Mouse (Mus musculus): ENCODE measurements around the gene Fbxo24. TPM values are rescaled to one million over a fixed set of nuclear protein-coding genes. Genes with fewer than 3 reads are reported as not detected.

The Fbxo24 gene
- polyA plus RNA-seq, 1 experiment from 2014 or later: not detected

DNA sequence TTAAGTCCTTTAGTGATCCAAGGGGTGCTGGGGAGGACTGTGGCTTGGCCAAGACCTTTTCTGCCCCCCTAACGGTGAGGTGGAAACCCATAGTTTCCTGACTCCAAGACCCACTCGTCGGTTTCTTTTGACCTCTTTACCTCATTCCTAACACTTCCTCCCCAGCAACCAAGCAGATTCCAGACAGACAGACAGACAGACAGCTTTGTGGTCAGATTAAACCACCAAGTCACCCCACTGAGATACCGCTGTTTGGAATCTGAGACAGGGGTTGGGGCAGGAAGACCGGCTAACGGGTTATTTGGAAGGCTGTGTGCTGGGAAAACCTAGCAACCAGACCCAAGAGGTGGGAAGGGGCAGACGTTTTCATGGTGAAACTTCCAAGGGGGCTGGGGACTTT, 58.6 kb downstream of the Fbxo24 start:
- Histone ChIP-seq H3K4me2 (peak overlapping the region; percentile 31), H3K36me3 (ENCODE audit: control insufficient read depth, insufficient read depth, low read length) (no peaks in the 10 kb centered on the region), H3K9ac (ENCODE audit: low read depth, low read length) (no peak overlapping the region), H3K27me3 (ENCODE audit: control insufficient read depth, insufficient read depth, low read length) (0 out of 2 replicates have a peak, but pooled peaks cover 2% of the 10 kb centered on the region), H3K27ac (ENCODE audit: low read depth, low read length) (no peak overlapping the region; the same call in 1 of the 2 replicates), H3K4me3 (ENCODE audit: low read depth, low read length) (peak overlapping the region; percentile 21; the same call in 1 of the 2 replicates), H3K4me1 (ENCODE audit: control insufficient read depth, insufficient read depth, low read length) (peaks cover 3% of the 10 kb centered on the region; the same call in 1 of the 2 replicates), H3K9me3 (replicated peaks; ENCODE audit: control insufficient read depth, low read length) (no peaks in the 10 kb centered on the region)
- 47% methylated on average over 7 of the region's 7 CpGs for WGBS (ENCODE audit: insufficient replicate concordance)
- no peak for ATAC-seq (replicated peaks; ENCODE audit: insufficient number of reproducible peaks, low FRiP score, low TSS enrichment)

DNA sequence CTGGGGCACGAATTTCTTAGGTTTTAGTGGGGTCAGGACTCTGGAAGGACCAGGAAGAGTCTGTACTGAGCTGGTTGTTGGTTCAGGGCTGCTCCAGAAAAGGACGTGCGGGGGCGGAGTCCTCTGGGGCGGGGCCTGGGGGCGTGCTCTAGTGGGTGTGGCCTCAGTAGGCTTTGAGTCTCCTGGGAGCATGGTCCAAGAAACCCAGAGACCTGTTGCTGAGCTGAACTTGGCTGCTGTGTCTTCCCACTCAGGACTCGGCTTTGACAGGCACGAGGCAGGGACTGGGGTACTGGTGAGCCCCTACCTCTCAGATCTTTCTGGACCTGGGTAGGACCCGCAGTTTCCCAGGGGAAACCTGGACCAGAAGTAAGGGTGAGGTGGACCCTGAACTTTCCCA, 59.1 kb downstream of the Fbxo24 start, which contains the start of gene Tfr2:
Gene Tfr2, plus strand, starts transcription at position 176 of the 400 bp plus-strand sequence.
- Histone ChIP-seq H3K27me3 (ENCODE audit: control insufficient read depth, insufficient read depth, low read length) (0 out of 2 replicates have a peak, but pooled peaks cover 2% of the 10 kb centered on the region), H3K4me2 (peak within 1 kb of the TSS; percentile 31), H3K4me3 (ENCODE audit: low read depth, low read length) (peak within 1 kb of the TSS; percentile 21), H3K4me1 (ENCODE audit: control insufficient read depth, insufficient read depth, low read length) (peaks cover 3% of the 10 kb centered on the region; the same call in 1 of the 2 replicates), H3K9me3 (replicated peaks; ENCODE audit: control insufficient read depth, low read length) (no peaks in the 10 kb centered on the region), H3K27ac (ENCODE audit: low read depth, low read length) (no peak within 1 kb of the TSS; the same call in 1 of the 2 replicates), H3K36me3 (ENCODE audit: control insufficient read depth, insufficient read depth, low read length) (no peaks in the 10 kb centered on the region), H3K9ac (ENCODE audit: low read depth, low read length) (no peak within 1 kb of the TSS)
- WGBS (ENCODE audit: insufficient replicate concordance): 20% methylated on average over 9 of the region's 9 CpGs
- peak; percentile 70 for ATAC-seq (replicated peaks; ENCODE audit: insufficient number of reproducible peaks, low FRiP score, low TSS enrichment)

DNA sequence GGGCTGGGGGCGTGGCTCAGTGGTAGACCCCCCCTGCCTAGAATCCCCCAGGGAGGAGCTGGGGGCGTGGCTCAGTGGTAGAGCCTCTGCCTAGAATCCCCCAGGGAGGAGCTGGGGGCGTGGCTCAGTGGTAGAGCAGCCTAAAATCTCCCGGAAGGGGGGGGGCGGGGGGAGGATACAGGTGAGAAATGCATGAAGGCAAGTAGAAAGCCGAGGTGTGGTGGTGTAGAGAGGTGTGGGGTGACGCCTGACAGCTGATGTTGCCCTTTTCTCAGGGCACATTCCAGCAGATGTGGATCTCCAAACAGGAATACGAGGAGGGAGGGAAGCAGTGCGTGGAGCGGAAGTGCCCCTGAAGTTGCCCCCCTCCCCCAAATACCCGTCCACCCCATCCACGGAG, 59.8 kb downstream of the Fbxo24 start:
- Histone ChIP-seq H3K4me2 (peak overlapping the region; percentile 31), H3K9me3 (replicated peaks; ENCODE audit: control insufficient read depth, low read length) (no peaks in the 10 kb centered on the region), H3K36me3 (ENCODE audit: control insufficient read depth, insufficient read depth, low read length) (no peaks in the 10 kb centered on the region), H3K4me1 (ENCODE audit: control insufficient read depth, insufficient read depth, low read length) (no peaks in the 10 kb centered on the region), H3K4me3 (ENCODE audit: low read depth, low read length) (no peak overlapping the region), H3K27me3 (ENCODE audit: control insufficient read depth, insufficient read depth, low read length) (0 out of 2 replicates have a peak, but pooled peaks cover under 1% of the 10 kb centered on the region), H3K9ac (ENCODE audit: low read depth, low read length) (no peak overlapping the region), H3K27ac (ENCODE audit: low read depth, low read length) (no peak overlapping the region)
- 58% methylated on average over 12 of the region's 12 CpGs for WGBS (ENCODE audit: insufficient replicate concordance)
- no peak for ATAC-seq (replicated peaks; ENCODE audit: insufficient number of reproducible peaks, low FRiP score, low TSS enrichment)

DNA sequence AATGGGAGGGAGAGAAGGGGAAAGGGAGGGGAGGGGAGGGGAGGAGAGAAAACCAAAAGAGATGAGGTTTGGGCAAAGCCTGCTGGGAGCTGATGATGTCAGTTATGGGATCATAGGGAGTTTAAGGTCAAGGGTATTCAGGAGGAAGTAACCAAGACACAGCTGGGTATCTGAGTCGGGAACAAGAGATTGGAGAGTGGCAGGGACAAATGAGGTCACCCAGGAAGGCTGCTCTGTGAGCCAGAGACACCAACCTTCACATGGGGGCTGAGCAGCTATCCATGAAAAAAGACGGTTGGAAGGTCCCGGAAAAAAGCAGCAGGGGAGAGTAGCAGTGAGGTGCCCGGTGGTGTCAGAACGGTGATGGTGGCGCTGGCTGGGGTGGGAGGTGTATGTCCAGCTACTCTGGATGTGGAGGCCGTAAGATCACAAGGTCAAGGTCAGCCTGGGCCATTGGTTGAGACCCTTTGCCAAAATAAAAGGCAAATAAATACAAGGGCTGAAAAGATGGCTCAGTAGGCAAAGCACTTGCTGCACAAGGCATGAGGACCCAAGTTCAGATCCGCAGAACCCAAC, 60.5 kb downstream of the Fbxo24 start:
- Histone ChIP-seq H3K4me3 (ENCODE audit: low read depth, low read length) (no peak overlapping the region), H3K4me1 (ENCODE audit: control insufficient read depth, insufficient read depth, low read length) (no peaks in the 10 kb centered on the region), H3K9ac (ENCODE audit: low read depth, low read length) (no peak overlapping the region), H3K27me3 (ENCODE audit: control insufficient read depth, insufficient read depth, low read length) (no peaks in the 10 kb centered on the region), H3K9me3 (replicated peaks; ENCODE audit: control insufficient read depth, low read length) (no peaks in the 10 kb centered on the region), H3K27ac (ENCODE audit: low read depth, low read length) (no peak overlapping the region), H3K36me3 (ENCODE audit: control insufficient read depth, insufficient read depth, low read length) (no peaks in the 10 kb centered on the region), H3K4me2 (no peak overlapping the region)
- ATAC-seq (replicated peaks; ENCODE audit: insufficient number of reproducible peaks, low FRiP score, low TSS enrichment): no peak
- 76% methylated on average over 8 of the region's 8 CpGs for WGBS (ENCODE audit: insufficient replicate concordance)

DNA sequence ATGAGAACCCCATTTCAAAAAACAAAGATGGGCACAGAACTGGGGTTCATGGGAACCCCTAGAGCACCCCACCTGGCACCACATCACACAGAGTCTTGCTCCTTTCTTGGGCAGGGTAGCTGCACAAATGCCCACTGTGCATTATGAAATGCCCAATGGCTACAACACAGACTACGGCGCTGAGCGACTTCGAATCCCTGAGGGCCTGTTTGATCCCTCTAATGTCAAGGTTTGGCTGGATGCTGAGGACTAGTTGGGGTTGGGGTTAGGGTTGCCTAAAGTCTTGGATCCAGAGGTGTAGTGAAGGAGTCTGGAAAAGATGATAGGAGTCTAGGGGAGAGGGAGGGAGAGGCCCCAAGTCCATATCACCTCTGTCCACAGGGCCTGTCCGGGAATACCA, 62.4 kb downstream of the Fbxo24 start:
- Histone ChIP-seq H3K4me3 (ENCODE audit: low read depth, low read length) (no peak overlapping the region), H3K4me2 (no peak overlapping the region), H3K36me3 (ENCODE audit: control insufficient read depth, insufficient read depth, low read length) (no peaks in the 10 kb centered on the region), H3K27me3 (ENCODE audit: control insufficient read depth, insufficient read depth, low read length) (no peaks in the 10 kb centered on the region), H3K9ac (ENCODE audit: low read depth, low read length) (no peak overlapping the region), H3K9me3 (replicated peaks; ENCODE audit: control insufficient read depth, low read length) (no peaks in the 10 kb centered on the region), H3K27ac (ENCODE audit: low read depth, low read length) (no peak overlapping the region), H3K4me1 (ENCODE audit: control insufficient read depth, insufficient read depth, low read length) (no peaks in the 10 kb centered on the region)
- 92% methylated on average over 5 of the region's 5 CpGs for WGBS (ENCODE audit: insufficient replicate concordance)
- ATAC-seq (replicated peaks; ENCODE audit: insufficient number of reproducible peaks, low FRiP score, low TSS enrichment): no peak

DNA sequence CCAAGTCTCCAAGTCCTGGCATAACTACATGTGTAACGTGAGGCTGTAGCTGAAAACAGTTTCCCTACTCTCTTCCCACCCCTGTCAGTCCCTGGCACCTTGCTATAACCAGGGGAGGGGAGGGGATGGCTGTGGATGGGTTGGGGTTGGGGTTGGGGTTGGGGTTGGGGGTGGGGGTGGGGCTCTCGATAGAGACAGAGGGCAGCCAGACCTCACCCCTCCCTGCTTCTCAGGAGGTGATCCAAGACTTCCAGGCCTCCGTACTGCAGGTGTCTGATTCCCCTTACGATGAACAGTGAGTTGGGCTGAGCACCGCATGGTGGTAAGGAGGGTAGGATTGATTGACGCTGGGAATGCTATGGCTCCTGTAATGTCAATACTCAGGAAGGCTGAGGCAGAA, 63.1 kb downstream of the Fbxo24 start:
- H3K36me3 ChIP-seq (ENCODE audit: control insufficient read depth, insufficient read depth, low read length): no peaks in the 10 kb centered on the region
- H3K4me2 ChIP-seq: no peak overlapping the region
- H3K9me3 ChIP-seq (replicated peaks; ENCODE audit: control insufficient read depth, low read length): no peaks in the 10 kb centered on the region
- 64% methylated on average over 6 of the region's 6 CpGs for WGBS (ENCODE audit: insufficient replicate concordance)
- no peaks in the 10 kb centered on the region for H3K27me3 ChIP-seq (ENCODE audit: control insufficient read depth, insufficient read depth, low read length)
- no peak overlapping the region for H3K4me3 ChIP-seq (ENCODE audit: low read depth, low read length)
- H3K9ac ChIP-seq (ENCODE audit: low read depth, low read length): no peak overlapping the region
- H3K4me1 ChIP-seq (ENCODE audit: control insufficient read depth, insufficient read depth, low read length): no peaks in the 10 kb centered on the region
- no peak for ATAC-seq (replicated peaks; ENCODE audit: insufficient number of reproducible peaks, low FRiP score, low TSS enrichment)
- no peak overlapping the region for H3K27ac ChIP-seq (ENCODE audit: low read depth, low read length)

DNA sequence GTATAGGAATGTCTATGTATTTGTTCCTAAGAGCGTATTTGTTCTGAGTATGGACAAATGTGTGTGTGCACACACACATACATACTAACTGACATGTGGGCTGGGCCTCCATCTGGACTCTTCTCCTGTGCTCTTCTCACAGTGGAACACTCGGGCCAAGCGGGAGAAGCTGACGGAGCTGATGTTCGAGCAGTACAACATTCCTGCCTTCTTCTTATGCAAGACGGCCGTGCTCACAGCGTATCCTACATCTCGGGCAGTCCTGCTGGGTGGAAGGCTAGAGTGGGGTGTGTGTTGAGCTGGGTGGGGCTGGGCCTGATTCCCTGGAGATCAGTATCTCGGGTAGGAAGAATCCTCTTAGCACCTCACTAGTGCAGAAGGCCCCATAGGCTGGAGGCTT, 65.8 kb downstream of the Fbxo24 start:
- Histone ChIP-seq H3K36me3 (ENCODE audit: control insufficient read depth, insufficient read depth, low read length) (no peaks in the 10 kb centered on the region), H3K9ac (ENCODE audit: low read depth, low read length) (no peak overlapping the region), H3K4me1 (ENCODE audit: control insufficient read depth, insufficient read depth, low read length) (no peaks in the 10 kb centered on the region), H3K27ac (ENCODE audit: low read depth, low read length) (no peak overlapping the region), H3K4me3 (ENCODE audit: low read depth, low read length) (no peak overlapping the region), H3K27me3 (ENCODE audit: control insufficient read depth, insufficient read depth, low read length) (no peaks in the 10 kb centered on the region), H3K9me3 (replicated peaks; ENCODE audit: control insufficient read depth, low read length) (no peaks in the 10 kb centered on the region), H3K4me2 (no peak overlapping the region)
- ATAC-seq (replicated peaks; ENCODE audit: insufficient number of reproducible peaks, low FRiP score, low TSS enrichment): no peak
- 52% methylated on average over 10 of the region's 10 CpGs for WGBS (ENCODE audit: insufficient replicate concordance)
